Mouse (Mus musculus) ES-Bruce4 (cell line): ENCODE measurements at regions not wholly inside any gene's neighbourhood (a gene's known extent, or its start where the extent isn't known, plus 50 kb on each side); places are given as distances from the start of the nearest gene placed in this dataset.

Experiments
- CTCF ChIP-seq: IDR thresholded peaks from one replicate; pipeline ENCODE4 v1.8.1; 2011; ENCODE audit warnings: low read depth, low read length
- EP300 ChIP-seq: IDR thresholded peaks from 2 replicates; pipeline ENCODE4 v1.6.1; 2011; ENCODE audit warnings: low read depth, low read length; ENCODE audit not compliant: insufficient read depth
- POLR2A ChIP-seq: IDR thresholded peaks from one replicate; pipeline ENCODE4 v1.8.1; 2011; ENCODE audit warnings: low read length; ENCODE audit not compliant: insufficient read depth

DNA sequence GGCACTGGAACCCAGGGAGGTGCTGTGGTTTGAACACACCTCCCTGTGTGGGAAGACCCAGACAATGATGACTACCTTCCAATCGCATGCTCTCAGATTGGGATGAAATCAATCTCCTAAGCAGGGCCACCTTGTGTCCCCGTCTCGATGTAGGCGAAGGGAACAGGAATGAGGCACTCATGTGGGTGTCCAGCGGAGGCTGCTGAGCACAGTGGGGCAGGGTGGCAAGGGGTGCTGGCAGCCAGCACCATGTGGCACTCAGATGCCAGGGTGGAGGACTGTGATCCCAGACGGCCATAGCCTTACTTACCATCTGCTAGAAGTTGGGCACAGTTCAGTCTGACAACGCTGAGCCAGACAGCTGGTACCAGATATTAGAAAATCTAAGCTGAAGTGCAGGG is 137.2 kb upstream of the Sox11 start:
- TF ChIP-seq POLR2A (no peak), CTCF (no peak), EP300 (no peak)
